28 mouse cellular contexts compared by ENCODE assay signal in the genomic region with DNA sequence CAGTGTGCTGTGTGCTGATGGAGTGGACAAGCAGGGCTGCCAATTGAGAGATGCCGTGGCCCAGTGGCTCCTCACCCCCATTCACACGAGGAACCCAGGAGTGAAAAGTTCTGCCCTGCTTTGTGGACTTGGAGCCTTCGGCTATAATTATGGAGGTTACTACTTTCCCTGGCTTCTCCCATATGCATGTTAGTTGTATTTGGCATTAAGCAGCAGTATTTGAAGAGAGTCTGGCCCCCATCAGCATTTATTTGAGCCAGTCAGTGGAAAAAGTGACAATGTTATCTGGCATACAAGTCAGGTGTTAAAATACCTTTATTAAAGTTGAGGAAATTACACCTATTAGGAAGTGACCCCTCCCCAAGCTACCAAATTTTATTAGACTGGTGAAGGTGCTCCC.
"Had no signal": no experiment of that assay in that cellular context is flagged by ENCODE, and none has a peak within 500 bp of the region (broad histone marks: within the 10 kb centered on the region; RNA-seq: fewer than 3 reads in every experiment).

No protein-coding gene starts in this region.

- H3K27me3 ChIP-seq: embryonic facial prominence, embryonic 12.5 days; embryonic facial prominence, embryonic 13.5 days; embryonic facial prominence, embryonic 15.5 days; forebrain, embryonic 12.5 days; forebrain, embryonic 15.5 days had no signal

- H3K9me3 ChIP-seq: embryonic facial prominence, embryonic 10.5 days; embryonic facial prominence, embryonic 12.5 days; embryonic facial prominence, embryonic 13.5 days; embryonic facial prominence, embryonic 15.5 days; forebrain, embryonic 10.5 days; forebrain, embryonic 12.5 days; forebrain, embryonic 15.5 days had no signal

- DNase-seq: cerebellum, adult 2 months; cerebellum, adult 8-10 months; cerebellum, adult 9-10 months; cerebellum, adult 9-11 months; cerebellum, postnatal 10 days; cerebellum, postnatal 14 days; cerebellum, postnatal 25 days; cerebellum, postnatal 36 days; embryo, embryonic 11 days; forebrain, postnatal 0 days; gastrocnemius, adult 2 months; gastrocnemius, postnatal 10 days; gastrocnemius, postnatal 14 days; gastrocnemius, postnatal 25 days; gastrocnemius, postnatal 36 days; heart, adult 11 months; heart, adult 18-20 months; heart, adult 2 months had no signal

- H3K36me3 ChIP-seq: embryonic facial prominence, embryonic 10.5 days; embryonic facial prominence, embryonic 12.5 days; embryonic facial prominence, embryonic 13.5 days; embryonic facial prominence, embryonic 15.5 days; forebrain, embryonic 10.5 days; forebrain, embryonic 12.5 days; forebrain, embryonic 15.5 days had no signal

- H3K4me3 ChIP-seq: embryonic facial prominence, embryonic 10.5 days; embryonic facial prominence, embryonic 12.5 days; embryonic facial prominence, embryonic 13.5 days; embryonic facial prominence, embryonic 15.5 days; erythroblast, embryonic 14.5 days; forebrain, embryonic 10.5 days; forebrain, embryonic 12.5 days; forebrain, embryonic 15.5 days; gastrocnemius, adult 2 months; heart, adult 2 months had no signal

- H3K9ac ChIP-seq: embryonic facial prominence, embryonic 12.5 days; embryonic facial prominence, embryonic 13.5 days; embryonic facial prominence, embryonic 15.5 days; forebrain, embryonic 12.5 days; forebrain, embryonic 15.5 days; forebrain, postnatal 0 days had no signal

- ATAC-seq: forebrain, embryonic 14.5 days; forebrain, embryonic 15.5 days; forebrain, embryonic 16.5 days; forebrain, postnatal 0 days had no signal

- H3K27ac ChIP-seq: embryonic facial prominence, embryonic 10.5 days; embryonic facial prominence, embryonic 12.5 days; embryonic facial prominence, embryonic 13.5 days; embryonic facial prominence, embryonic 15.5 days; forebrain, embryonic 10.5 days; forebrain, embryonic 12.5 days; forebrain, embryonic 15.5 days; gastrocnemius, adult 2 months; heart, adult 2 months had no signal

- H3K4me2 ChIP-seq: embryonic facial prominence, embryonic 12.5 days; embryonic facial prominence, embryonic 13.5 days; embryonic facial prominence, embryonic 15.5 days; forebrain, embryonic 12.5 days; forebrain, embryonic 15.5 days had no signal

- H3K4me1 ChIP-seq: embryonic facial prominence, embryonic 10.5 days; embryonic facial prominence, embryonic 12.5 days; embryonic facial prominence, embryonic 13.5 days; embryonic facial prominence, embryonic 15.5 days; forebrain, embryonic 12.5 days; forebrain, embryonic 15.5 days had no signal
